Mouse (Mus musculus) MEL (cell line): ENCODE data around the gene Dguok. TPM values are rescaled to one million over a fixed set of nuclear protein-coding genes. Genes with fewer than 3 reads are reported as not detected.

Experiments used
- DNase-seq: peaks from one replicate; pipeline ENCODE4 v3.0.0; 2011; ENCODE audit warnings: low read depth, low spot score
- H3K27ac ChIP-seq: 2 replicates; pipeline ENCODE4 v1.5.1; 2012; ENCODE audit warnings: low read depth, mild to moderate bottlenecking, control low read depth, low read length, moderate library complexity; ENCODE audit not compliant: control insufficient read depth
- H3K27me3 ChIP-seq, 2 experiments: fragments of 150-350 bp in 1 of 2; sonication (generic) in 1 of 2; 2 replicates each; pipeline ENCODE4 v1.6.1; 2012; ENCODE audit warnings: low read length in 2 of 2, mild to moderate bottlenecking in 2 of 2, improper control_type of control experiment in 1 of 2, moderate library complexity in 1 of 2; ENCODE audit not compliant: insufficient read depth in 2 of 2, control insufficient read depth in 1 of 2
- H3K36me3 ChIP-seq, 2 experiments: 2 replicates each; pipeline ENCODE4 v1.6.1; 2012 to 2014; ENCODE audit warnings: low read length in 2 of 2, improper control_type of control experiment in 1 of 2, inconsistent platforms in 1 of 2, mild to moderate bottlenecking in 1 of 2; ENCODE audit not compliant: insufficient read depth in 2 of 2, control insufficient read depth in 1 of 2
- H3K4me1 ChIP-seq, 2 experiments: fragments of 150-350 bp in 1 of 2; sonication (generic) in 1 of 2; 2 replicates each; pipeline ENCODE4 v1.6.1; 2012; ENCODE audit warnings: low read length in 2 of 2, improper control_type of control experiment in 1 of 2, mild to moderate bottlenecking in 1 of 2; ENCODE audit not compliant: insufficient read depth in 2 of 2, control insufficient read depth in 1 of 2
- H3K4me3 ChIP-seq, 2 experiments: fragments of 150-350 bp in 1 of 2; sonication (generic) in 1 of 2; 2 replicates each; pipeline ENCODE4 v1.5.1; 2012; ENCODE audit warnings: low read depth in 2 of 2, low read length in 2 of 2, mild to moderate bottlenecking in 2 of 2, moderate library complexity in 2 of 2, control low read depth in 1 of 2, improper control_type of control experiment in 1 of 2; ENCODE audit not compliant: control insufficient read depth in 1 of 2, insufficient read depth in 1 of 2
- H3K79me2 ChIP-seq: 2 replicates; pipeline ENCODE4 v1.6.1; 2012; ENCODE audit warnings: mild to moderate bottlenecking, low read length, moderate library complexity; ENCODE audit not compliant: control insufficient read depth, poor library complexity, insufficient read depth
- H3K9ac ChIP-seq: 2 replicates; pipeline ENCODE4 v1.6.1; 2012; ENCODE audit warnings: low read depth, mild to moderate bottlenecking, control low read depth, low read length, moderate library complexity; ENCODE audit not compliant: control insufficient read depth, poor library complexity, severe bottlenecking
- H3K9me3 ChIP-seq: fragments of 150-350 bp; sonication (generic); replicated peaks from 2 replicates; pipeline ENCODE4 v1.6.1; 2012; ENCODE audit warnings: mild to moderate bottlenecking, low read length, improper control_type of control experiment, moderate library complexity; ENCODE audit not compliant: insufficient read depth
- BHLHE40 ChIP-seq: IDR thresholded peaks from 2 replicates; pipeline ENCODE4 v1.6.1; 2012; ENCODE audit warnings: low read depth, mild to moderate bottlenecking, inconsistent platforms, low read length, improper control_type of control experiment, borderline replicate concordance
- CHD1 ChIP-seq: IDR thresholded peaks from 2 replicates; pipeline ENCODE4 v1.6.1; 2012; ENCODE audit warnings: low read depth, mild to moderate bottlenecking, inconsistent platforms, low read length, improper control_type of control experiment
- CHD2 ChIP-seq: IDR thresholded peaks from 2 replicates; pipeline ENCODE4 v1.6.1; 2011; ENCODE audit warnings: low read length, improper control_type of control experiment
- E2F4 ChIP-seq: IDR thresholded peaks from 2 replicates; pipeline ENCODE4 v1.6.1; 2011; ENCODE audit warnings: low read depth, low read length, improper control_type of control experiment, borderline replicate concordance
- ELF1 ChIP-seq: IDR thresholded peaks from 2 replicates; pipeline ENCODE4 v1.6.1; 2014; ENCODE audit warnings: low read depth, mild to moderate bottlenecking, inconsistent platforms, low read length, improper control_type of control experiment, moderate library complexity
- ETS1 ChIP-seq: IDR thresholded peaks from 2 replicates; pipeline ENCODE4 v1.6.1; 2012; ENCODE audit warnings: low read depth, mild to moderate bottlenecking, inconsistent platforms, low read length, improper control_type of control experiment, moderate library complexity
- GATA1 ChIP-seq: IDR thresholded peaks from 2 replicates; pipeline ENCODE4 v1.6.1; 2011; ENCODE audit warnings: low read depth, low read length, improper control_type of control experiment
- HCFC1 ChIP-seq: IDR thresholded peaks from 2 replicates; pipeline ENCODE4 v1.6.1; 2012; ENCODE audit warnings: low read depth, mild to moderate bottlenecking, inconsistent platforms, low read length, improper control_type of control experiment, moderate library complexity
- JUND ChIP-seq: IDR thresholded peaks from 2 replicates; pipeline ENCODE4 v1.6.1; 2011; ENCODE audit warnings: low read depth, mild to moderate bottlenecking, improper control_type of control experiment, low read length
- MAX ChIP-seq: IDR thresholded peaks from 2 replicates; pipeline ENCODE4 v1.6.1; 2011; ENCODE audit warnings: low read length, improper control_type of control experiment
- MEF2A ChIP-seq: IDR thresholded peaks from 2 replicates; pipeline ENCODE4 v1.6.1; 2014; ENCODE audit warnings: low read depth, mild to moderate bottlenecking, inconsistent platforms, low read length, improper control_type of control experiment; ENCODE audit not compliant: poor library complexity, insufficient replicate concordance, severe bottlenecking; ENCODE audit errors: extremely low read depth
- MYB ChIP-seq: IDR thresholded peaks from 2 replicates; pipeline ENCODE4 v1.6.1; 2011; ENCODE audit warnings: mild to moderate bottlenecking, low read depth, low read length, improper control_type of control experiment
- NELFE ChIP-seq: IDR thresholded peaks from 2 replicates; pipeline ENCODE4 v1.6.1; 2011; ENCODE audit warnings: low read depth, low read length, improper control_type of control experiment
- POLR2AphosphoS2 ChIP-seq: IDR thresholded peaks from 2 replicates; pipeline ENCODE4 v1.6.1; 2011; ENCODE audit warnings: low read length, improper control_type of control experiment
- POLR2AphosphoS5 ChIP-seq: IDR thresholded peaks from 2 replicates; pipeline ENCODE4 v1.6.1; 2012; ENCODE audit warnings: low read depth, borderline replicate concordance, mild to moderate bottlenecking, inconsistent platforms, low read length, moderate library complexity, mixed read lengths
- RAD21 ChIP-seq: IDR thresholded peaks from 2 replicates; pipeline ENCODE4 v1.6.1; 2011; ENCODE audit warnings: mild to moderate bottlenecking, low read depth, low read length, improper control_type of control experiment
- SMC3 ChIP-seq: IDR thresholded peaks from 2 replicates; pipeline ENCODE4 v1.6.1; 2011; ENCODE audit warnings: low read depth, low read length, improper control_type of control experiment
- TBP ChIP-seq: IDR thresholded peaks from 2 replicates; pipeline ENCODE4 v1.8.0; 2011; ENCODE audit warnings: low read depth, low read length, improper control_type of control experiment
- TCF12 ChIP-seq: IDR thresholded peaks from 2 replicates; pipeline ENCODE4 v1.6.1; 2014; ENCODE audit warnings: low read depth, mild to moderate bottlenecking, inconsistent platforms, low read length, improper control_type of control experiment, moderate library complexity
- UBTF ChIP-seq: IDR thresholded peaks from 2 replicates; pipeline ENCODE4 v1.6.1; 2012; ENCODE audit warnings: low read depth, mild to moderate bottlenecking, inconsistent platforms, low read length, improper control_type of control experiment, moderate library complexity, borderline replicate concordance; ENCODE audit not compliant: insufficient read depth
- USF1 ChIP-seq: IDR thresholded peaks from 2 replicates; pipeline ENCODE4 v1.6.1; 2014; ENCODE audit warnings: low read depth, mild to moderate bottlenecking, inconsistent platforms, low read length, improper control_type of control experiment, moderate library complexity
- ZC3H11A ChIP-seq: IDR thresholded peaks from 2 replicates; pipeline ENCODE4 v1.6.1; 2012; ENCODE audit warnings: low read depth, mild to moderate bottlenecking, inconsistent platforms, low read length, improper control_type of control experiment
- polyA plus RNA-seq, 2 experiments: library from polyadenylated mRNA; stranded (reverse) in 1 of 2; unstranded in 1 of 2; fragments of >175 nt in 1 of 2; fragments of >200 nt in 1 of 2; gene quantifications; 2 replicates each; pipeline versions ENCODE4 v1.2.1 to v1.2.4; 2012; ENCODE audit warnings: low replicate concordance in 2 of 2, low read depth in 1 of 2; ENCODE audit not compliant: insufficient read length in 2 of 2, insufficient read depth in 1 of 2, missing spikeins in 1 of 2
- total RNA-seq: library from RNA; depleted of rRNA; stranded (reverse); fragments of 300-350 nt; gene quantifications from 2 replicates; pipeline ENCODE4 v1.2.3, GENCODE M21; 2012

Gene Dguok
- total and polyA plus RNA-seq, 3 experiments, result 13.4 to 21.0 TPM; not detected in 1

GRCm38 (mm10) chr6:83502656-83503055 lies 4.1 kb downstream of the Dguok start:
- TF ChIP-seq ETS1, result no peak
- no peak for TF ChIP-seq MEF2A
- TF ChIP-seq RAD21, result no peak
- TF ChIP-seq, all 39 proteins: peak for 0
- Histone ChIP-seq H3K27ac (no peak overlapping the region), H3K4me3 (no peak overlapping the region)

GRCm38 (mm10) chr6:83501524-83502310 lies 5.1 kb downstream of the Dguok start:
- Histone ChIP-seq H3K36me3 (peaks cover 0 to 7% of the 10 kb centered on the region in 2 experiments; a peak in 2 of 4 replicates), H3K27me3 (no peaks in the 10 kb centered on the region), H3K4me1 (peaks cover 2 to 5% of the 10 kb centered on the region in 2 experiments; a peak in 3 of 4 replicates), H3K9me3 (no peaks in the 10 kb centered on the region), H3K9ac (no peak overlapping the region), H3K27ac (no peak overlapping the region), H3K4me3 (no peak overlapping the region), H3K79me2 (no peaks in the 10 kb centered on the region; the same call in none of the 2 replicates)
- TF ChIP-seq ELF1, result no peak
- no peak for TF ChIP-seq MAX
- no peak for TF ChIP-seq CHD1
- no peak for TF ChIP-seq BHLHE40
- no peak for TF ChIP-seq ZC3H11A
- TF ChIP-seq CHD2, result no peak
- TF ChIP-seq USF1, result no peak
- no peak for TF ChIP-seq UBTF
- TF ChIP-seq TCF12, result no peak
- TF ChIP-seq SMC3, result no peak
- TF ChIP-seq TBP, result no peak
- no peak for TF ChIP-seq JUND
- TF ChIP-seq NELFE, result no peak
- TF ChIP-seq GATA1, result no peak
- no peak for TF ChIP-seq POLR2AphosphoS2
- no peak for TF ChIP-seq POLR2AphosphoS5
- no peak for TF ChIP-seq HCFC1
- TF ChIP-seq E2F4, result no peak
- no peak for TF ChIP-seq MYB
- no peak for DNase-seq

More at GRCm38 (mm10) chr6:83502656-83503055, 4.1 kb downstream of the Dguok start:
- Histone ChIP-seq H3K9ac (no peak overlapping the region), H3K9me3 (no peaks in the 10 kb centered on the region), H3K4me1 (peaks cover 5 to 7% of the 10 kb centered on the region in 2 experiments), H3K36me3 (peaks cover 0 to 10% of the 10 kb centered on the region in 2 experiments; a peak in 2 of 4 replicates), H3K79me2 (no peaks in the 10 kb centered on the region; the same call in none of the 2 replicates), H3K27me3 (no peaks in the 10 kb centered on the region)
- DNase-seq, result peak; percentile 25
